Mouse (Mus musculus): ENCODE data around the gene Ptma.
"Not testable (repeated sequence)": the region's sequence is repeated elsewhere in the genome, so short reads cannot be mapped to it uniquely, and the experiment has no call there.

Gene Ptma

GRCm38 (mm10) chr1:86526116-86526788, at the start of gene Ptma:
Gene Ptma, plus strand, starts transcription at chr1:86526726.
- DNase-seq (ENCODE audit: low read depth, low spot score), result peak; percentile 95

- no peak for DNase-seq (ENCODE audit: low read depth, low spot score)
Measured at GRCm38 (mm10) chr1:86477738-86478285, 48.7 kb upstream of the Ptma start.

- no peak for DNase-seq (ENCODE audit: low read depth, low spot score)
Measured at GRCm38 (mm10) chr1:86479099-86479825, 47.3 kb upstream of the Ptma start.

- no peak for DNase-seq (ENCODE audit: low read depth, low spot score)
Measured at GRCm38 (mm10) chr1:86480288-86480687, 46.2 kb upstream of the Ptma start.

- DNase-seq (ENCODE audit: low read depth, low spot score), result no peak
Measured at GRCm38 (mm10) chr1:86480735-86481447, 45.6 kb upstream of the Ptma start.

GRCm38 (mm10) chr1:86481468-86481867, 45.1 kb upstream of the Ptma start:
- no peak for DNase-seq (ENCODE audit: low read depth, low spot score)

- DNase-seq (ENCODE audit: low read depth, low spot score), result no peak
Measured at GRCm38 (mm10) chr1:86482288-86482687, 44.2 kb upstream of the Ptma start.

- DNase-seq (ENCODE audit: low read depth, low spot score), result no peak
Measured at GRCm38 (mm10) chr1:86482761-86483160, 43.8 kb upstream of the Ptma start.

GRCm38 (mm10) chr1:86485346-86485745, 41.2 kb upstream of the Ptma start:
- no peak for DNase-seq (ENCODE audit: low read depth, low spot score)

GRCm38 (mm10) chr1:86485858-86486257, 40.7 kb upstream of the Ptma start:
- not testable (repeated sequence) for DNase-seq (ENCODE audit: low read depth, low spot score)

- DNase-seq (ENCODE audit: low read depth, low spot score), result no peak
Measured at GRCm38 (mm10) chr1:86486703-86487294, 39.7 kb upstream of the Ptma start.

- peak; percentile 100 for DNase-seq (ENCODE audit: low read depth, low spot score)
Measured at GRCm38 (mm10) chr1:86487295-86487907, 39.1 kb upstream of the Ptma start.

GRCm38 (mm10) chr1:86487908-86488314, 38.6 kb upstream of the Ptma start:
- DNase-seq (ENCODE audit: low read depth, low spot score), result no peak

GRCm38 (mm10) chr1:86488326-86488725, 38.2 kb upstream of the Ptma start:
- no peak for DNase-seq (ENCODE audit: low read depth, low spot score)

GRCm38 (mm10) chr1:86488774-86489173, 37.8 kb upstream of the Ptma start:
- DNase-seq (ENCODE audit: low read depth, low spot score), result no peak

- no peak for DNase-seq (ENCODE audit: low read depth, low spot score)
Measured at GRCm38 (mm10) chr1:86489901-86490300, 36.6 kb upstream of the Ptma start.

GRCm38 (mm10) chr1:86490697-86491096, 35.8 kb upstream of the Ptma start:
- DNase-seq (ENCODE audit: low read depth, low spot score), result no peak

- no peak for DNase-seq (ENCODE audit: low read depth, low spot score)
Measured at GRCm38 (mm10) chr1:86491533-86492094, 34.9 kb upstream of the Ptma start.

GRCm38 (mm10) chr1:86492095-86493070, 34.1 kb upstream of the Ptma start:
- no peak for DNase-seq (ENCODE audit: low read depth, low spot score)

GRCm38 (mm10) chr1:86493783-86494182, 32.7 kb upstream of the Ptma start:
- no peak for DNase-seq (ENCODE audit: low read depth, low spot score)

Data from retina, adult 2 months (tissue).